Mouse (Mus musculus) megakaryocyte progenitor cell, adult 5-6 weeks (primary cell): ENCODE results near the gene Ascc1. TPM values are rescaled to one million over a fixed set of nuclear protein-coding genes. Genes with fewer than 3 reads are reported as not detected.

ENCODE experiments used
- ATAC-seq: replicated peaks from 2 replicates; pipeline ENCODE4 v1.8.0; 2016; ENCODE audit warnings: mild to moderate bottlenecking, moderate TSS enrichment, inconsistent platforms; ENCODE audit not compliant: poor library complexity
- total RNA-seq, 2 experiments: library from RNA; stranded (forward) in 1 of 2; stranded (reverse) in 1 of 2; fragments of 157-497, 149-512 nt in 1 of 2; fragments of 200-1000 nt in 1 of 2; gene quantifications; 2 replicates each; pipeline versions ENCODE4 v1.2.3 to v1.2.4; 2015 to 2017

The Ascc1 gene
- total RNA-seq, 2 experiments from 2014 or later, result 33.2 to 38.3 TPM

DNA sequence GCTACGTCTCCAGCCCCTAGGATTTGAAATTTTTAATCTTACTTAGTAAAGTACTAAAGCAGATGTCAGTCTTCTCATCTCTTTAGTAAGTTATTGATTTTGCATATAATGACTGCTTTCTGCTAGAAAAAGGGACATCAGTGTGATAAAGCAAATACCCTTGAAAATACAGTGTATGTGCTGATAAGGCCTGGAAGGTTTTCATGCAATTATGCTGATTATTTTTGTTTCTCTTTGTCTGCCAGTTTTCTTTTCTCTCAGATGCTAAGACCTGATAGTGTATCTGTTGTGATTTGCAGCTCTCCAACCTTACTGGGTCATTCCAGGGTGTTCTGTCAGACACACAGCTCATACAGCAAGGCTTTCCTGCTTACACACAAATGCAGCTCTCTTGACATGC lies 72.6 kb downstream of the Ascc1 start:
- ATAC-seq, result no peak

GRCm38 (mm10) chr10:60077226-60077625 lies 74.6 kb downstream of the Ascc1 start:
- no peak for ATAC-seq

GRCm38 (mm10) chr10:60077736-60078560 lies 75.3 kb downstream of the Ascc1 start:
- ATAC-seq, result peak; percentile 56

DNA sequence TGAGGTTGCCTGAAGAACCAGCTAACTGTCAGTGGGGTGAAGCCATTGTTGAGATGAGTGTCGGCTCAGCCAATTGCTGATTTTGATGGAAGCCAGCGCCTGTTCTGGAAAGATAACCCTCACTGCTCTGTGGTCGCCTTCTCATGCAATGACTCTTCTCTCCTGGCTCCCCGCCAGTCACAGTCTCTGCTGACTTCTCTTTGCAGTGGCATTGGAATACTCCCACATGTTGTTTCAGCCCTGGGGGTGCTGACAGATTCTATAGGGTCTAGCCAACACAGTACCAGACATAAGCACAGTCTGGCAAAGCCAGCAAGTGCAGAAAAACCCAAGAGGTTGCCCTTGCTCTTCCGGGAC lies 75.9 kb downstream of the Ascc1 start:
- peak; percentile 64 for ATAC-seq

DNA sequence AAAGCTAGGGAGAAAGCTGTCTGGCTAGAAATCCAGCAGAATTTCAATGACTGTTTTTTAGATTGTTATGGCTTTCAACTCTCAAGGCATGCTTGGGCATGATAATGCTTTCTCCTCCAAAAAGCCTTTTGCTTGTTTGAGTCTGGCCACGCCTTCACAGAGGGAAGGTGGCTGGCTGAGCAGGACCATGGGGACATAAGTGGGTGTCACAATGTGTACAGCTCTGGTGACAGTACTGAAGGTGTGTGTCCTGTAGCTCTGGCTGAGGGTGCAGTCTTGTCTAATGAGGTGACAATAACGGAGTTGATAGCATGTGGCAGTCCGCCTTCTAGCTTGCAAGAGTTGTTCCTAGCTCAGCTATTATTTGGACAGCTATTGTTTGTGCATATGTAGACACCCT lies 77.6 kb downstream of the Ascc1 start:
- peak; percentile 35 for ATAC-seq

DNA sequence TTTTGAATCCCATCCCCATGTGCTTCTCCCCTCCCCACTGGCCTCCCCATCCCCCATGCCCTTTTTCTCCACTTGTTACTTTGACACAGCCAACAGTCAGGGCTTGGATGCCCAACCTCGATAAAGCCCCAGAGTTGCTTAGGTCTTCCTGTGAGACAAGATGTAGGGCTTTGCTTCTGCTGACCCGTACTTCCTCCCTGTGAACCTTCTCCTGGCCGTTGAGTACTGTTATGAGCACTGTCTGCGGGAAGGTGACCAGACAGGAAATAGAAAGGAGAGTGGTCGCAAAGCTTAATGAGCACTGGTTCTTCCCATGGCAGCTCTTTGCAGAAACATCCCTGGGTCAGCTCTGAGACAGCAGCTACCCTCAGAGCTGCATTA lies 78.0 kb downstream of the Ascc1 start:
- no peak for ATAC-seq

- ATAC-seq, result no peak
These were observed 78.6 kb downstream of the Ascc1 start for GRCm38 (mm10) chr10:60080982-60081825.

GRCm38 (mm10) chr10:60081905-60082304 lies 79.3 kb downstream of the Ascc1 start:
- ATAC-seq, result no peak

GRCm38 (mm10) chr10:60084065-60084464 lies 81.5 kb downstream of the Ascc1 start:
- ATAC-seq, result no peak

GRCm38 (mm10) chr10:60092311-60092710 lies 89.7 kb downstream of the Ascc1 start:
- ATAC-seq, result no peak

- no peak for ATAC-seq
These were observed 91.1 kb downstream of the Ascc1 start for GRCm38 (mm10) chr10:60093751-60094150.

DNA sequence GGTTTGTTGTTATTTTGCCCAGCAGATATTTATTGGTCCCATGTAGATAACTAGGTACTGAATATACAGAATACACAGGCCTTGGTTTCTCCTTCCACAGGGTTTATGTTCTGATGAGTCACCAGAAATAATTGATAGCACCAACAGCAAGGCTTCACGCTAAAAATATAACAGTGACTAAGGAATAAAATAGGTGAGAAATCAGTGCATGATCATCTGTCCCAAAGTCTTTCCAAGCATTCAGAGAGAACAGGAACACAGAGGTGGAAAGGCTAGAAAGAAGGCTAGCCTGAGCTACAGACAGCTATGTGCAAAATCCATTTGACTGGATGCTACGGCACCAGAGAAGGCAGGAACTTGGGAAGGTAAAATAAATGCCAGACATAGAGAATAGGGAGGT lies 93.0 kb downstream of the Ascc1 start:
- ATAC-seq, result no peak

DNA sequence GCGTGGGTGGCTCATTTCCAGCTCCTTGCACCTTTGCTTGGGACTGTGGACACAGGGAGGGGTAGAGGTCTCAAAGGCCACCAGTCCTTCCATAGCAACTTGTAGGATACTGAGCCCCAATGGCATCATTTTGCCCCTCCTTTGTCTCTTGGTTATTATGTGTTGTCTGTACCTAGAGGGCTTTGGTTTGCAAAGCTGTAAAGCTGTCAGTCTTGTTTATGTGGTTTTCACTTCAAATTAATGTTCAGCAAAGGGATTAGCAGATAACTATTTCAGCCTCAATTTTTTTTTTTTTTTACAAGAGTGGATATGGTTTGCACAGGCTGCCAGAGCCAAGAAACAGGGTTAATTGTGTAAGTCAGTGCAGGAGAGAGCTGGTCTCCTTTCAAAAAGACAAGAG lies 93.7 kb downstream of the Ascc1 start:
- ATAC-seq, result no peak

DNA sequence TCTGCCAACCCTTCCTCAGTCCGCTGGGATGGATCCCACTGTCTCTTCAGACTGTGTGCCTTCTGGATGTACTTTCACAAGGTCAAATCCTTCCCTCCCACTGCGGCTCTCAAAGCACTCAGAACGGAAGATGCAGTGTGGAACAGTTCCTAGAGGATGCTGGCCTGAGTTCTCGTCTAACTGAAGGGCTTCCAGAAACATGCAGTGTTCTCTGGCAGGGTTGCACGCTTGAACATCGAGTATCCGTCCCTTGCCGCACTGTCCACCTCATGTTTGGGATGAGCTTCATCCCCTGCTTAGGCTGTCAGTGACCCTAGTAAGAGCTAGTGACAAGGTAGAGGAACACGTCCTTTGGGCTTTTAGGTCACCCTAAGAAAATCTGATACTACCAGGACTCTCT lies 94.5 kb downstream of the Ascc1 start:
- ATAC-seq, result no peak

DNA sequence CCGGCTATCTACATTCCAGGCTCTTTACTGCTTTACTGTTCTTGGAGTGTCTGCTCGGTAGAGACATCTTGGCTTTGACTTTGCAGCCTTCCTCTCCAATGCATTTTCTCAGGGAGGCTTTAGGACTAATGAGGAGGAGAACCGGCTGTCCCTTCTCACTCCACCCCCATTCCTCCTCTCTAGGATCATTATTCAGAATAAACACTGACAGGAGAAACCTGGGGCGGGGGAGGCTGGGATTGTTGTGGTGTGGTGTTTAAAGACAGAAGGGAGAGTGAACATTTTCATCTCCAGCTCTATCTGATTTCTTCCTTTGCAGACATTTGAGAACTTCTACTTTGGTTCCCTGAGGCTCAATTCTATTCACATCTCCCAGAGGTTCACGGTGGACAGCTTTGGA lies 95.2 kb downstream of the Ascc1 start:
- no peak for ATAC-seq

- ATAC-seq, result peak; percentile 27; the same call in 1 of the 2 replicates
These were observed 103.0 kb downstream of the Ascc1 start for GRCm38 (mm10) chr10:60105391-60106145.

DNA sequence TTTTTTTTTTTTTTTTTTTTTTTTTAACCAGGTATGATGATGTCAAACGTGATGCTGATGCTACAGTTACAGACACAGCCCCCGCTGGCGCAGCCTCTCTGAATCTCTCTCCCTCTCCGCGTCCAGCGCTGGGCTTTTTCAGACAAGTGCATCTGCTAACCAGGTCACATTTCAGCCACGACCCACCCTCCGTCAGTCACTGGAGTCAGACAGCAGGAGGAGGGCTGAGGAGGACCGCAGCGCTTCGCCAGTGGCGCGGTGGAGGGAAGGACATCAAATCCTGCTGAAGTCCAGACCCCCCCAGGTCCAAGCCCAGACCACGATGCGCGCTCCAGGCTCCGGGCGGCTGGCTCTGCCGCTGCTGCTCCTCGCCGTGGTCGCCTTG lies 103.5 kb downstream of the Ascc1 start, which contains the start of gene Spock2:
TSS of gene Spock2 (plus strand) at position 74 of the 385 bp plus-strand sequence.
- ATAC-seq, result 0 out of 2 replicates have a peak, but pooled peaks have one; percentile 3

DNA sequence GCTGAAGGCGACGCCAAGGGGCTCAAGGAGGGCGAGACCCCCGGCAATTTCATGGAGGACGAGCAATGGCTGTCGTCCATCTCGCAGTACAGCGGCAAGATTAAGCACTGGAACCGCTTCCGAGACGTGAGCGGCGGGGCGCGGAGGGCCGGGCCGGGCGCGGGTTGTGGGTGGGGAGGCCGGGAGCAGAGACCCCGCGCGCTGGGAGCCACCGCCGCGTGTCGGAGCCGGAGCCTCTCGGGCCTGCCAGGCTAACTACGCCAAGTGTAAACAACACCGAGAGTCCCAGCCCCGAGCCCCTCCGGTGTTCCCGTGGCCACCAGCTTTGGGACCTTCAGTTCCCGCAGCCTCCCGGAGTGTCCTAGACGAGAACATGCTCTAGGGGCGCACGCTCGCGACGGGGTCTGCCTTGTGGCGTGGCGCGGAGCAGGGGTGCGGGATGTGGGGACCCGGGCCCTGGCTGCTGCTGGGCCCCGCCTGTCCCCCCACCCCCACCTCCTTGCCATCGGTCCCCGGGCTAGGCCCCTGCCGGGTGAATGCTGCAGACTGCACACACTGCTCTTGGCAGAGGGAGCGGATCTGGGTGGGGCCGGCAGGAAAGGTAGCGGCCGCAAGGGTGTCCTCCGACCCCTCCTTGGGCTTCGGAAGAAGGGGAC lies 104.1 kb downstream of the Ascc1 start:
- ATAC-seq, result peak; percentile 63

DNA sequence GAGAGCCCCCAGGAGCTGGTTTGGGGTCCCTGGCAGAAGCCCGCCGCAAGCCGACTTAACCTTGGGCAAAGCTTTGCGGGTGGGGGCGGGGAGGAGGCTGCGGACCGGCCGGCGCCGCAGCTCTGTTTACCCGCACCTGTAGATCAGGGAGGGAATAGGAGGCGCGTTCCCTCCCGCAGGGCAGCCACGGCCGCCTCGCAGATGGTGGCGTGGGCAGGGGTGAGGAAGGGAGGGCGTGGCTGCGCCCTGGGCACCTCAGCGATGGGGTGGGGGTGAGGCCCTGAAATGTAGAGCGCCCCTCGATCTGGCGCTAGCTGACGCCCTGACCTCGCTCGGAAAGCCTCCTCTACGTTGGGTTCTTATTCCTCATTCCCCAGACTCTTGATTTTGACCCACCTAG lies 104.8 kb downstream of the Ascc1 start:
- peak; percentile 35; the same call in 1 of the 2 replicates for ATAC-seq

DNA sequence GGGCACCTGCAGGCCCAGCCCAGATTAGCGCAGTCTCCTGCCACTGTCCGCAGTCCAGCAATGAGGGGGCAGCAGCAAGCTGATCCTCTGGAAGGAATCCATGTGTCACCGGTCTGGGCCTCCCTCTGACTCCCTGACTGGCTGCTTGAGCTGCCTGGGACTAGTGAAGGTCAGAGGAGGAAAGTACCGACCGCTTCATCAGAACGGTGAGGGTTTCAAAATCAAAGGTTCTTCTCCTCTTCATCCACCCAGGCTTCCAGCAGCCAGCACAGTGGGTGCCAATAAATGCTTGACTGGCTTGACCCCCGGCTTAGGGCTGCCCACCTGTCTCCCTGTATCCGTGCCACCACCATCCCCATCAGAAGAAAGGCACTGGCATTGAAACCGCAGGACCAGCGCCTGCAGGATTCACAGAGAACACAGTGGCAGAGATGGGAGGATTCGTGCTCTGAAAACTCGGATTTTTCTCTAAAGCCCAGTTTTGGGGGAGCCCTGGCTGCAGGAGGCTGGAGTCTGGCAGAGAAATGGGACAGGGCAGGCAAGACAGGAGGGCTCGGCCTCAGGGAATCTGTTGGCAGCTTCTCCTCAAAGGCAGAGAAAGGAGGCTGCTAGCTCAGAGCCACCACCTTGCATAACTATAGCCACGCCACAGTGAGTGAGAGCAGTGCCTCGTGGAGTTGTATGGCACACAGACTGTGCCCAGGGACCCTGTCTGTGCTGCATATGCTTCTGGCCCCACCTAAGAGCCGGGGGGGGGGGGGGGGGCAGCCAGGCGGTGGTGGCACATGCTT lies 105.9 kb downstream of the Ascc1 start:
- no peak for ATAC-seq
